Mouse (Mus musculus) naive thymus-derived CD4-positive, alpha-beta T cell, adult 2 months (primary cell): ENCODE measurements around the gene Tmem62.
A peak's percentile ranks its signal among the peaks of the same experiment; 100 is the strongest.
"Not testable (repeated sequence)": the region's sequence is repeated elsewhere in the genome, so short reads cannot be mapped to it uniquely, and the experiment has no call there.

Experiments
- DNase-seq: peaks from one replicate; pipeline ENCODE4 v3.0.0-alpha.2; 2011; ENCODE audit warnings: low read depth

The Tmem62 gene

DNA sequence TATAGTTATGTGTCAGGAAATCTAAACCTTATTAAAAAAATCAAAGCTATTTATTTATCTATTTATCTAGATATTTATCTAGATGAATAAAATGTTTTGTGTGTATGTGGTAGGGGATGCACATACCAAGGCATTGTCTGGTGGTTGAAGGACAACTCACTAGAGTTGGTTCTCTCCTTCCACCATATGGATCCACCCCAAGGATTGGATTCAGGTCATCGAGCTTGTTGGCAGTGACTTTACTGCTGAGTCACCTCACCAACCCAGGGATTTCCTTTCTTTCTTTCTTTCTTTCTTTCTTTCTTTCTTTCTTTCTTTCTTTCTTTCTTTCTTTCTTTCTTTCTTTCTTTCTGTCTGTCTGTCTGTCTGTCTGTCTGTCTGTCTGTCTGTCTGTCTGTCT is 19.8 kb downstream of the Tmem62 start:
- not testable (repeated sequence) for DNase-seq

DNA sequence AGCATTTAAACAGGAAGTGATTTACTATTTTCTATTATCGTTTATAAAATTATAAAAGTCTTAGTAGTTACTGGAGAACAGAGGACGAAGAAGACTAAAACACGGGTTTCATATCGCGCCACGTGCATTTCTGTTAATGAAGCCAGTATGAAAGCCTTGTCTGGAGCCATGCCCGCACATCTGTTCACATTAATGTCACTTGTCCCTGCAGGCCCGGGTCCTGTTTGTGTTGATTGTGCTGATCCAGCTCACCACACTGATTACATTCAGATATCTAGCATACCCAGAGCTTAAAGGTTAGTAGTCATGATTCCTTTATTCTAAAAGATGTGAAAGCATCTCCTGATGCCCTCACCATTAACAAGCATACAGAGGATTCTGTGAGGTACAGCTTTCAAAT is 22.0 kb downstream of the Tmem62 start:
- DNase-seq = no peak

DNA sequence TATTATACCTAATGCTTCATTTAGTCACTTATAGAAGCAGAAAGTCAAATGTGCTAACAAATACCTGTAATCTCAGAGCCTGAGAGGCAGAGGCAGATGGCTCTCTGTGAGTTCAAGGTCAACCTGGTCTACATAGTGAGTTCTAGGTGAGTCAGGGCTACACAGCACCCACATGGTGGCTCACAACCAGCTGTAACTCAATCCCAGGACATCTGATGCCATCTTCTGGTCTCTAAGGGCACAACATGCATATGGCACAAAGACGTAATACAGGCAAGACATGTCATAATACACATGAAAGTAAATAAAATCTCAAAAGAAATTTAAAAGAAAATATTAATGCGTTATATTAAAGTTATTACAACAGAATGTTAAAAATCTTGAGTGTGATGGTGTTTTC is 26.8 kb downstream of the Tmem62 start:
- DNase-seq = peak; percentile 34

DNA sequence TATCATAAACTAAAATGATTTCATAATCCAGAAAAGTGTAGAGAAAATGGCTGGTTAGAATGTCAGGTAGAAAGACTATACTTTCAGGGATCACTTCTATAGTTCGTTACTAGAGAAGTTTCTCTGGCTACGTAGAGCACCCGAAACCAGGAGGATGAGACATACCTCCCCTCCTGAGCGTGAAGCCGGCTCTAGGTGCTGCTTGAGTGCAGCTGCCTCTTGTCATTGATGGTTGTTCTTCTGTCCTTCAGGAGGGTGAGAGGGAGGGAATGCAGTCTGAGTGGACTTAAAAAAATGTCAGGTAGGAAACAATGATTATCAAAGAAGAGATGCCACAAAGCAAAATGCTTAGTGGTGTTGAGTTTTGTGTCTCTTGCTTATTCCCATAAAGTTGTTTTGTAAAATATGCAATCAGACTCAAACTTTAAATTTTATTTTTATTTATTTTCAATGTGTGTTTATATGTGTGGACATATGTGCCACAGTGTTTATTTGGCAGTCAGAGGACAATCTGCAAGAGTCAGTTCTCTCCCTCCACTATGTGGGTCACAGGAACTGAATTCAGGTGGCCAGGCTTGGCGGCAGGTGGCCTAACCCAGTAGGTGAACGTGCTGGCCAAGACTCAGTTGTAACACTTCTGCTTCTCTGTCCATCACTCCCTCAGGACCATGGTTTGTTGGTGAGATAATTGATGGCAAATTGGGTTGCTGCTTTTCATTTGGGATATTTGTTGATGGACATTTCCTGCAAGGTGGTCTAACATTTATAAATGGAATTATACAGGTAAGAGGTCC is 27.4 kb downstream of the Tmem62 start:
- no peak for DNase-seq

DNA sequence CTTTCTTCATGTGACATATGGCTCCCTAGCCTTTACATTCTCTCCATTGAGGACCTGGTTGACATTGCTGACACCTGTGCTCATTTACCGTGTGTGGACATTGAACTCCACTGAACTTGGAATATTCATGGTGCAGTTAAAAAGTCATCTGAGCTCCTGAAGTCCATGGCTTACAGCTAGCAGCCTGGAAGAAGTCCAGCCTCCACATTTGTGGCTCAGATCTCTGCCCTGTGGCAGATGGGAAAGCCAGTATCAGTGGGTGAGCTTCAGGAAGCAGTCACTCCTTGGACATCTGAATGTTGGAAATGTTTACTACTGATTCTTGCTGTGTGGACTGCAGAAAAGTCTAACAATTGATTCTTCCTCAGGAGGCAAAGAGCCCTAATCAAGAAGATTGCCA is 30.2 kb downstream of the Tmem62 start:
- DNase-seq = no peak

DNA sequence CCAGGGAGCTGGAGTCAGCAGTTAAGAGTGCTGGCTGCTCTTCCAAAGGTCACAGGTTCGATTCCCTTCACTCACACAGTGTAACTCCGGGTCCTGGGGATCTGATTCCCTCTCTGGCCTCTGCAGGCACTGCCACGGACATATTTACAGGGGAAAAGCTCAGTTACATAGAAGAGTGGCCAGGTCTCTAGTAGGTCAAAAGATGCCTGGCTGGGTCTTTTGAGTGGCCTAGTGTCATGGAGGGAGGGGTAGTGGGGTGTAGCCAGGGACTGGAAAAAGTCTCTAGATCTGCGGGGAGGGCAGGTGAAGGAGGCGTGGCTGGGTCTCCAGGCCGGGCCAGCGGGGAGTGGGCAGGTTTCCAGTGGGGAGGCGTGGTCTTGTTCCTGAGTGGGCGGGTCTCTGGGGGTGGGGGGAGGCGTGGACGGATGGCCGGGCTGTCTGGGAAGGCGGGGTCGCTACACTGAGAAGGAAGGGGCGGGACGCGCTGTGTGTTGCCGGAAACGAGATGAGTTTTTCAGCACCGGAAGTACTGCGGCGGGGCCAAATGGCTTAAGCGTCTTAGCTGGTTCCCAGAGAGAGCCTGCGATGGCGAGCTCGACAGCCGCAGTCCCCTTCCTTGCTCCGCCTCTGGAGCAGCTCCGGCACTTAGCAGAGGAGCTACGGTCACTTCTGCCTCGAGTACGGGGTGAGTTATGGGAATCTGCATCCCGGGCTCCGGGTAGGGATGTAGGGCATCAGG is 31.3 kb downstream of the Tmem62 start, which contains the start of gene Ccndbp1:
Ccndbp1 (plus strand) TSS at position 479 of the 739 bp plus-strand sequence.
- peak; percentile 92 for DNase-seq

DNA sequence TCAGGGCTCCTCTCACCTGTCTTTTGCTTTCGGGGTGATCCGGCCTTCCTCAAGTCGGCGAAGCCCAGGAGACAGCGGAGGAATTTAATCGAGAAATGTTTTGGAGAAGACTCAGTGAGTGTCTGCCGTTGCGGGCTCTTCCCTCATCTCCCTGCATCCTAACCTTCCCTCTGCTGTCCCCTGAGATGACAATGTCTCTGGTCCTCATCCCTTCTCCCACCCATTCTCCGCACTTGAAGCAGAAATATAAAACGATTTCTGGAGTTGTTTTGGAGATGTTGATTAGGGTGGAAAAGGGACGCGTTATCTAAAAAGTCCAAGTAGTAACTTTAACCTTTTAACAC is 31.8 kb downstream of the Tmem62 start:
- DNase-seq = no peak

DNA sequence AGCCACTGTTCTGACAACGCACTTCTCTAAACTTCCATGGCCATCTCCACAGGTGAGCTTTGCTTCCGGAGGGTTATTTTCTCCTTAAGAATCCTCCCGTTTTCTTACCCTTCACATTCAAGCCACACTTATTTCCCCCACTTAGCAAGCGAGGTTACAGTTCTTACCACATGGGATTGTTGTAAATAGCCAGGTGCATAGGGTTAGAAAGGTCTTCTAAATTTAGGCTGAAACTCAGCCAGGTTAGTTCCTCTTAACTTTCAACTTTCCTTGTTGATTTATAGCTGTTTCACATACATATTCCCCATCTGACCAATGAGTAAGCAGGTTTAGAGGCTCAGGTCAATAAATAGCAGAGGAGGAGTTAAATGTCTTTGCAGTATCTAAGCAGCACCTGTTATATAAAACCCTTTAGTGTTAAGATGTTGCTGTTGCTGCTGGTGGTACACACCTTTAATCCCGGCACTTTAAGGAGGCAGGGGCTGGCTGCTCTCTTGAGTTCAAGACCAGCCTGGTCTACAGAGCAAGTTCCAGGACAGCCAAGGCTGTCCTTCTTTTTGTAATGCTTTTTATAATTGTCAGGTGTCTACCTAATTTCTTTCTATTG is 32.4 kb downstream of the Tmem62 start:
- DNase-seq = peak; percentile 31

DNA sequence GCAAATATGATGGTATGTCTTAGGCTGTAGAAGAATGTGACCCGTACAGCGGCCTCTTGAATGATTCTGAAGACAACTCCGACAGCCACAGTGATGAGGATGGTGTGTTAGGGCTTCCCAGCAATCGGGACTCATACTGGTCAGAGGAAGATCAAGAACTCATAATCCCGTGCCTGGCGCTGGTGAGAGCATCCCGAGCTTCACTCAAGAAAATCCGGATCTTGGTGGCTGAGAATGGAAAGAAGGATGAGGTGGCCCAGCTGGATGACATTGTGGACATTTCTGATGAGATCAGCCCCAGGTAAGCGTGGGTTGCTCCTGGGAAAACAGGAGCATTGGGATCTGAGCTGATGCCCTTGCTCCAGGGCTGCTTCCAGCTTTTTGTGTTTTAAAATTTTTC is 35.9 kb downstream of the Tmem62 start:
- no peak for DNase-seq

DNA sequence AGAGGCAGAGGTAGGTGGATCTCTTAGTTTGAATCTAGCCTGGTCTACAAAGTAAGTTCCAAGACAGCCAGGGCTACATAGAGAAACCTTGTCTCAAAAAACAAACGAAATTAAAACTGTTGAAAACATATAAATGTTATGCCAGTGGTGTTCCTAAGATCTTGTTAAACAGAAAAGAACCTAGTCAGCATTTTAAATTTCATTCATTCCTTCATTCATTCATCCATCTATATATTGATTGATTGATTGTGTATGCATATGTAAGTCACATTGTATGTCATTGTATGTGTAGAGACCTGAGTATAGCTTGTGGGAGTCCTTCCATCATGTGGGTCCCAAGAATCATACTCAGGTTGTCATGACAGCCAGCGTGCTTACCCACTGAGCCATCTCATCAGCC is 38.7 kb downstream of the Tmem62 start:
- no peak for DNase-seq

DNA sequence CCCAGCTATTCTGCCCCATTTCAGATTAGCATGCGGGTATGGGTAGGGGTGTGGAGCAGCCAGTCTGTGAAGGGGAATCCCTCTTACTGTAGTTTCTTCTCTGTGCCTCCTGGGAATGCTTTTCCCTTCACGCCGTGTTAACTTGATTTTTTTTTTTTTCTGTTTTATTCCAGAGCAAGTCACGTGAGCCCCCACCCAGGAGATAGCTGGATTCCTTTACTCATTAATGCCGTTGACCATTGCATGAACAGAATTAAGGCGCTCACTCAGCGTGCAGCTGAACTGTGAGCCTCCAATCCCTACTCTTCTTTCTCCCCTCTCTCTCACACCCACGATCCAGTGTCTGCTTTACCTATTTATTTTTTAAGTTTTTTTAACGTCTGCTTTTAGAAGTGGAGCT is 39.4 kb downstream of the Tmem62 start:
- no peak for DNase-seq

DNA sequence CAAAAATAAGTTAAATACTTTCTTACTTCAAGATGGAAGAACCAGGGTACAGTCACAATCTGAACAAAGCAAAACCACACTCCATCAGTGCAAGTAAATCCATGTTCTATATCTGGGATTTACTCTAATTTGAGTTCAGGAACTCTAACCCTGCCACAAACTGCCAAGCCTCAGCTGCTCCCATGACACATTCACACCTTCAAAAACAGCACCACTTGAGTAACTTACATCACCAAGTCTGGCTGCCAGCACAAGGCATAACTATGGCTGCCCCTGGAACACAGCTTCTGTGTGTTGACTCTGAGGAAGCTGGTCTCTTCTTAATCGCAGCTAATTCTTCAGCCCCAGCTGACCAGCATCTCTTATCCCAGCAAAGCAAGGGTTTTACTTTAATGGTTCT is 40.3 kb downstream of the Tmem62 start:
- no peak for DNase-seq

DNA sequence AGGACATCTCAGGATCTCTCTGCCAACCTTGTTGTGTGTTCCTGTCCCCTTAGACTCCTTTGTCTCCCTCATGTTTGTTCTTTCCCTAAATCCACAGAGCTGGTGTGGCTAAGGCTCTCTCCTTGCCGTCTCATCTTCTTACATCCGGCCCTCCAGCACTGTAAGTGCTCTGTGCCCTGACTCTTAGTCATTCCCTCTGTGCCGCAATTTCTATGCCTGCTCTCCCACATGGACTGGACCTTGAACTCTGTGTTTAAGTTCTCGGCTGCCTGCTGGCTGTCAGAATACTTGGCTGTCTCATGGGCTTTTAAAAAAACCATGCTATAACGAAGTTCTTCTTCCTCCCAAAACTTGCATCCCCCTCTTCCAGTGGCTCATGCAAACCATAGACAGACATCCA is 46.1 kb downstream of the Tmem62 start:
- no peak for DNase-seq

DNA sequence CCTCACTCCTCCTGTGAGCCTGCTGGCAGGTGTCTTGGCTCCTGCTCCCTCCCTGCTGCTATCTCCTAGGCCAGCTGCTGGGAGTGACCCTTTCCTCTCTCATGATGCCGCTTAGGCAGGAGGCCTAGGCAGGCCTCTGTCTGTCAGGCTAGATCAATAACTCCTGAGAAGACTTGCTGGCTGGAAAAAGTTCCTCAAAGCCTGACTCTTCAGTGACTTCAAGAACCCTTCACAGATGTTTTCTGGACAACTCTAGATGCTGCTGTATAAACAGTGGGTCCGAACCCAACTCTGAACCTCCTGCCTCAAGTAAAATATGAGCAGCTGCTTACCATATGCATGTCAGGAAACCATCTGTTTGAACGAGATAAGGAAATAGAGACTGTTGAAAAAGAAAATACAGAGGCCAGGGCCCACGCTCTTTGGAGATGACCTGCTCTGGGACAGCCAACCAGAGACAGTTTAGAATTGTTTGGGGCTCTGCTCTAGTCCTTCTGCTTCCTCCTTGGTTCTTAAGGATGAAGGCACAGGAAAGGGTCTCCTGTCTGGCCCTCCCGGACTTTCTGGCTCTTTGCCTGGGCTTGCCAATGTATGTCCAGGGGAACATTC is 60.0 kb downstream of the Tmem62 start, which contains the start of gene Epb42:
Epb42 (minus strand) TSS at position 340 of the 609 bp plus-strand sequence.
- DNase-seq = no peak

DNA sequence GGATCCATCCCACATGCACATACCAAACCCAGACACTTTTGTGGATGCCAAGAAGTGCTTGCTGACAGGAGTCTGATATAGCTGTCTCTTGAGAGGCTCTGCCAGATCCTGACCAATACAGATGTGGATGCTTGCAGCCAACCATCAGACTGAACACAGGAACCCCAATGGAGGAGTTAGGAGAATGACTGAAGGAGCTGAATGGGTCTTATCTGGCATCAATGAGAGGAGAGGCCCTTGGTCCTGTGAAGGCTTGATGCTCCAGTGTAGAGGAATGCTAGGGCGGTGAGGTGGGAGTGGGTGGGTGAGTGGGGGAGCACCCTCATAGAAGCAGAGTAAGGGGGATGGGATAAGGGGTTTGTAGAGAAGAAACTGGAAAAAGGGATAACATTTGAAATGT is 62.0 kb downstream of the Tmem62 start:
- not testable (repeated sequence) for DNase-seq

DNA sequence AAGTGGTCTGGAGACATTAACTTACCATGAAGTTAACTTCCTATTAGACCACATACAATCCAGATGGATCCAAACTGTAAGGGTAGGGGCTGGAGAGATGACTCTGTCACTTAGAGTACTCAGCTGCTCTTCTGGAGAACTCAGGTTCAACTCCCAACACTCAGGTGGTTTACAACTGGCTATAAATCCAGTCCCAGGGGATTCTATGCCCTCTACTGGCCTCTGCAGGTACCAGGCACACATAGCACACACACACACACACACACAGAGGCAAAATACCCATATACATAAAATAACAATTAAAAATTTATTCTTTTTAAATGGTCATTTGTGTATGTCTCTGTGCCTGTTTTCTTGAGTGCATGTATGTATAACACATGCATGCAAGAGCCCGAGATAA is 62.6 kb downstream of the Tmem62 start:
- no peak for DNase-seq

DNA sequence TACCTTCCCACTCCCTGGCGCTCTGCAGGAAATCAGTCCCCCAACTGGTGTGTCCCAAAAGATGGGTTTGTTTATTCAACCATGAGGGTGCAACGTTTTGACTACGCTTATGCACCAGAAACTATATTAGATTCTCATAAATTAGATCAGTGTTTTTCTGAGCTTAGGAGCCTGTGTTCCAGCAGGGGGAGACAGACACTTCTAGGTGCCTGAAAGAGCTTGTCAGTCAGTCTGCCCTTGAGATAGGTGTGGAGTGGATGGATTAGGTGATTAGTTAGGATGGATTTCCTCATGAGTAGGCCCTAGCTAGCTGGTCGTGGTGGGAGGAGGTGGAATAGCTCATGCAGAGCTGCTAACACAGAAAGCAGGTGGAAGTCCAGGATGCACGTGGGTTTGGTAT is 64.3 kb downstream of the Tmem62 start:
- DNase-seq = peak; percentile 31

DNA sequence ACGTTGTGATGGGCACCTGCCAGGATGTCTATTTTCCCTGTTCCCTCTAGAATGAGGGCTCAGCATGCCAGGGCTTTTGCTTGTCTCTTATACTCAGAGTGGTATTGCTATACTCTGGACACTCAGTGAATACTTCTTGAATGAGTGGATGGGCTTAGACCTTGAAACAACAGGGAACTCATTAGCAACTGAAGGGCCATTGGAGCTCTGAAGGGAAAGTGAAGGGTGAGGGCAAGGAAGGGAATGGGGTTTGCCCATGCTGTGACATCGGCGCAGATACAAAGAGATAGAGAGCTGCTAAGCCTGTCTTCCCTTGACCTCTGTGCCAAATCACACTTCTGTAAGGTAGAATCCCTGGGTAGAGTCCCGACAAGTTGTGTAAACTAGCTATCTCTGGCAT is 68.8 kb downstream of the Tmem62 start:
- no peak for DNase-seq

DNA sequence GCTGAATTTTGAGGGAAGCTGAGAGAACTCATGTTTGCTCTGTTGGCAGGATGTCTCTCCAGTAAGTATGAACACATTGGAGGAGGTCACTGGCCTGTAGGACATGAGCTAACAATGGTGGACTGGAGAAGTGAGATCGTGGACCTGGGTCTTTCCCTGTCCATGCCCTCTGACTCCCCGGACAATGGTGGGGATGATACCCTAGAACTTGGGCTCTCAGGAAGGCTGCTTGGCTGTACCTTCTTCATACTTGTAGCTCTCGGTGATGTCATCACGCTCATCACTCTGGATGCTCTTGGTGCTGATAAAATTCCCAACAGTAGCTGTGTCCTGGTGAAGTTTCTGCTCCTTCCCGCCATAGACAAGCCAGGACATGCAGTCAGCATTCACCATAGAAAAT is 75.4 kb downstream of the Tmem62 start:
- DNase-seq = no peak

DNA sequence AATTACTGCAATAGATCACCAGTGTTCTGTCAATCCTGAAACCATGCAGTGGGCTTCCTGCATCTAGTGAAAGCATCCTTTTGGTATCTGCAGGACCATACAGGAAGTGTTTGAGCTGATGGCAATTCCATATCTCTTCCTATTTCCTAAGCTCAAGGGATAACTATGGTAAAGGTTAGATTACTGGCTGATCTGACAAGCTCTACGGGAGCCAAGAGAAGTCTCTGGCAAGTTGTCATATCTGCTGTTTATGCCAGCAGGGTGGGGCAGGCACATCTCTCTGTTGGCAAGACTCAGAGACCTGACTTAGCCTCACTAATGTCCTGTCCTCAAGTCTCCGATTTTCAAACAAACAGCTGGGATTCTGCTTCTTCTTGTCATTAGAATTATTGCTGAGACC is 77.2 kb downstream of the Tmem62 start:
- DNase-seq = no peak

DNA sequence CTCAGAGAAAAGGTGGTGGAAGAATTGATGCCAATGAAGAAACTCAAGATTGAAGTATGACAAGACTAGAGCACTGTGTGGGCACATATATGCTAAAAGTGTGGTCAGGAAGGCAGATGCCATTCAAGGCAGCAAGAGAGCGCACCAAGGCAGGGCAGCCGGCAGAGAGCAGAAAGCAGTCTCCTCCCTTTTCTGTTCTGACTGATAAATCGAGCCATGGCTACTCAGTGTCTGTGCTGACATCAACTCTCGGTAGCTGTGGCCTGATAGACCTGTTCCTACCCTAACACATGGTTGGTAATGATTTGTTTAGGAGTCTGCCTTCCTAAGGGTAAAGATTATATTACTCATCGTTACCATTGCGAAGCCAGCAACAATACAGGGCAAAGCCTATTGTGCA is 79.1 kb downstream of the Tmem62 start:
- DNase-seq = no peak
